Mouse (Mus musculus) macrophage (primary cell): ENCODE measurements around the gene Mfap2. TPM values are rescaled to one million over a fixed set of nuclear protein-coding genes. Genes with fewer than 3 reads are reported as not detected.

Experiments used
- H3K27ac ChIP-seq: fragments of 350-480 bp; formaldehyde crosslinking; 2 replicates; pipeline ENCODE4 v1.9.0; 2021
- H3K36me3 ChIP-seq: fragments of 350-480 bp; formaldehyde crosslinking; 2 replicates; pipeline ENCODE4 v1.9.0; 2021; ENCODE audit errors: inconsistent target
- H3K4me3 ChIP-seq: fragments of 350-480 bp; formaldehyde crosslinking; 2 replicates; pipeline ENCODE4 v1.9.0; 2021; ENCODE audit errors: inconsistent target
- H3K79me2 ChIP-seq: fragments of 350-480 bp; formaldehyde crosslinking; 2 replicates; pipeline ENCODE4 v1.9.0; 2021; ENCODE audit errors: inconsistent target
- whole genome bisulfite sequencing: methylation state at CpG from one replicate; pipeline ENCODE4 v1.1.7; 2026; ENCODE audit warnings: inconsistent platforms; ENCODE audit not compliant: missing documents; 5-methylcytosine and 5-hydroxymethylcytosine counted together
- polyA plus RNA-seq: library from polyadenylated mRNA; stranded (reverse); fragments of 250-400 nt; gene quantifications from 3 replicates; pipeline ENCODE4 v1.2.4, GENCODE M21; 2018; ENCODE audit warnings: inconsistent platforms

The Mfap2 gene
- polyA plus RNA-seq, 1 experiment from 2014 or later = not detected

- Histone ChIP-seq H3K36me3 (peaks cover 53% of the 10 kb centered on the region), H3K79me2 (no peaks in the 10 kb centered on the region; the same call in 1 of the 2 replicates), H3K27ac (no peak overlapping the region), H3K4me3 (no peak overlapping the region)
- 59% methylated on average over 14 of the region's 14 CpGs for WGBS
Measured at GRCm38 (mm10) chr4:140977886-140978692, 32.1 kb upstream of the Mfap2 start.

- H3K4me3 ChIP-seq = no peak overlapping the region
- H3K79me2 ChIP-seq = no peaks in the 10 kb centered on the region
- H3K27ac ChIP-seq = no peak overlapping the region
- peaks cover 35% of the 10 kb centered on the region for H3K36me3 ChIP-seq
- 95% methylated on average over 2 of the region's 2 CpGs for WGBS
Measured at GRCm38 (mm10) chr4:140981605-140982004, 28.6 kb upstream of the Mfap2 start.

- Histone ChIP-seq H3K4me3 (no peak overlapping the region), H3K27ac (peak overlapping the region; percentile 98), H3K36me3 (peaks cover 24% of the 10 kb centered on the region), H3K79me2 (peaks cover 10% of the 10 kb centered on the region)
- 25% methylated on average over 2 of the region's 4 CpGs for WGBS
Measured at GRCm38 (mm10) chr4:140982808-140983207, 27.4 kb upstream of the Mfap2 start.

- Histone ChIP-seq H3K79me2 (peaks cover 16% of the 10 kb centered on the region), H3K36me3 (peaks cover 18% of the 10 kb centered on the region), H3K4me3 (no peak overlapping the region), H3K27ac (peak overlapping the region; percentile 98)
- WGBS = 1% methylated on average over 9 of the region's 9 CpGs
Measured at GRCm38 (mm10) chr4:140983442-140983841, 26.8 kb upstream of the Mfap2 start.

- H3K27ac ChIP-seq = peak overlapping the region; percentile 98
- H3K4me3 ChIP-seq = no peak overlapping the region
- H3K79me2 ChIP-seq = peaks cover 24% of the 10 kb centered on the region
- H3K36me3 ChIP-seq = peaks cover 10% of the 10 kb centered on the region
- WGBS = 98% methylated on average over 6 of the region's 6 CpGs
Measured at GRCm38 (mm10) chr4:140984544-140984943, 25.7 kb upstream of the Mfap2 start.

GRCm38 (mm10) chr4:140986024-140986710, 24.1 kb upstream of the Mfap2 start:
- peaks cover 16% of the 10 kb centered on the region; the same call in 1 of the 2 replicates for H3K36me3 ChIP-seq
- H3K79me2 ChIP-seq = peaks cover 41% of the 10 kb centered on the region
- WGBS = 41% methylated on average over 15 of the region's 15 CpGs
- H3K27ac ChIP-seq = no peak overlapping the region
- H3K4me3 ChIP-seq = peak overlapping the region; percentile 10; the same call in 1 of the 2 replicates

GRCm38 (mm10) chr4:140986711-140987395, 23.4 kb upstream of the Mfap2 start, which contains the start of gene Atp13a2:
TSS of gene Atp13a2 (plus strand) at chr4:140986873.
- Histone ChIP-seq H3K36me3 (peaks cover 23% of the 10 kb centered on the region; the same call in 1 of the 2 replicates), H3K27ac (peak within 1 kb of the TSS; percentile 98), H3K4me3 (peak within 1 kb of the TSS; percentile 94), H3K79me2 (peaks cover 48% of the 10 kb centered on the region)
- under 1% methylated on average over 58 of the region's 58 CpGs for WGBS

DNA sequence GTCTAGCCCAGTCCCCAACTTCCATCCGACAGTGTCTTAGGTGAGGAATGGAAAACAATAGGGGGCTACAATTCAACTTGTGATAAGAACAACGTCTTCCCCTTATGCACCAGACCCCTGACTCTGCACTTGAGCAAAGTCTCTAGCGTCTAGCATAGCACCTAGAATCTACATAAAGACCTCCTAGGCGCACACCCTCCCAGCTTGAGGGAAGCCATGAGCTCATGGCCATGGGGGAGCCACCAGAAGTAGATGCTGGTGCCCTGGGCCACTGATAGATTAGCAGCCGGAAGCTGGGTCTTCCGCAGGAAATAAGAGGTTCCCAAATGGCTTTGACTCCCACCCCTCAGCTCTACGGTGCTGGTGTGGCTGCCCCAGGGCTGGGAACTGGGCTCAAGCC, 22.7 kb upstream of the Mfap2 start:
- Histone ChIP-seq H3K27ac (peak overlapping the region; percentile 98), H3K36me3 (peaks cover 29% of the 10 kb centered on the region), H3K79me2 (peaks cover 54% of the 10 kb centered on the region), H3K4me3 (peak overlapping the region; percentile 94)
- WGBS = 0% methylated on average over 6 of the region's 7 CpGs

GRCm38 (mm10) chr4:140988706-140989290, 21.4 kb upstream of the Mfap2 start:
- 0% methylated on average over 7 of the region's 7 CpGs for WGBS
- peak overlapping the region; percentile 94 for H3K4me3 ChIP-seq

DNA sequence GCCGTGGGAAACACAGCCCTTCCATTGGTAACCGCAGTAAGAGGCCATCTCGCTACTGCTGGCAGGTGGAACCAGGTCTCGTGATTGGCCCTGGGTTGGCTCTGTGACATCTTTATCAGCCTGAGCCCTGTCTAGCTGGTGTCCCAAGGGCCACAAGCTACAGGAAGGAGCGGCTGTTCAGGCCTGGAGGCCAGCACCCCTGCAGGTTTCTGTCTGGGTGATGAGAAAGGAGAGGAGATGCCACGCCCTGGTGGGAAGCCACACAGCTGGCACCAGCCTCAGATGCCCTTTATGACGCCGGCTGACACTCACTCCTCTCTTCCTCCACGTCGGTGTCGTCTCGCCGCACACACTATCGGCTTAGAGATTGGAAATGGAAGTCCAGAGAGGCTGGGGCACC, 20.8 kb upstream of the Mfap2 start:
- WGBS = 76% methylated on average over 14 of the region's 14 CpGs
- Histone ChIP-seq H3K36me3 (peaks cover 49% of the 10 kb centered on the region), H3K79me2 (peaks cover 74% of the 10 kb centered on the region), H3K27ac (peak overlapping the region; percentile 98), H3K4me3 (peak overlapping the region; percentile 94)

More at GRCm38 (mm10) chr4:140988706-140989290, 21.4 kb upstream of the Mfap2 start:
- Histone ChIP-seq H3K79me2 (peaks cover 67% of the 10 kb centered on the region), H3K27ac (peak overlapping the region; percentile 98), H3K36me3 (peaks cover 43% of the 10 kb centered on the region)

DNA sequence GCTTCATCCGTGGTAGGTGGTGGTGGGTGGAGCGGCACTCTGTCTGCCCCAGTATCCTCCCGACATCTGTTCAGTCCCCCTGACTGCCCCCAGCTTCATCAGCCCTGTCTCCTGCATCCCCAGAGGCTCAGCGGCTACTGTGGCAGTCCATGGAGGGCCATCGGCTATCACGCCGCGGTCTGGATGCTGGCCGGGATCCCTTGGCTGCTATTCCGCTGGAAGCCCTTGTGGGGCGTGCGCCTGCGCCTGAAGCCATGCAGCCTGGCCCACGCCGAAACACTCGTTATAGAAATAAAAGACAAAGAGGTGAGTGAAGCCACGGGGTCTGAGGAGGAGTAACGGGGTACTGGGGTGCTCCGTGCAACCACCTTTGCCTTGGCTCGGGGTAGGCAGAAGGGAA, 18.0 kb upstream of the Mfap2 start:
- no peak overlapping the region for H3K27ac ChIP-seq
- H3K79me2 ChIP-seq = peaks cover 95% of the 10 kb centered on the region
- peaks cover 75% of the 10 kb centered on the region for H3K36me3 ChIP-seq
- H3K4me3 ChIP-seq = no peak overlapping the region
- 95% methylated on average over 14 of the region's 20 CpGs for WGBS

DNA sequence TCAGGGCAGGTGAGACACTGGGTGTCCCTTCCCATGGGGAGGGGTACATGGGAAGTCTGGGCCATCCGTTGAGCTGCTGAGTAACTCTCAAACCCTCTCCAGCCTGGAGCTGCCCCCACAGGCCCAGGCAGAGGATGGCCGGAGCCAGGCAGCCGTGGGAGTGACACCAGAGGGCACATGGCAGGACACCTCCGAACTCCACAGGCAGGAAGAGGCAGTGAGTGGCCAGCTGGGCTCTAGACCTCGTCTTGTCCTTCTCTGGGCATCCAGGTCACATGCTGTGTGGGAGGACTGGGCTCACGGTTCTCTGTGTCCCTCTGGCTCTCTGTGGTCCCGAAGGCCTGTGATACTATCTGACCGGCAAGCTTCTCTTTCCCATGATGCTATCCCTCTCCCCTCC, 16.4 kb upstream of the Mfap2 start:
- peaks cover 89% of the 10 kb centered on the region for H3K36me3 ChIP-seq
- no peak overlapping the region for H3K4me3 ChIP-seq
- H3K27ac ChIP-seq = no peak overlapping the region
- 93% methylated on average over 8 of the region's 8 CpGs for WGBS
- peaks cover 90% of the 10 kb centered on the region for H3K79me2 ChIP-seq

GRCm38 (mm10) chr4:140995811-140996210, 14.4 kb upstream of the Mfap2 start:
- Histone ChIP-seq H3K36me3 (peaks cover 94% of the 10 kb centered on the region), H3K27ac (no peak overlapping the region), H3K79me2 (peaks cover 70% of the 10 kb centered on the region), H3K4me3 (no peak overlapping the region)
- 67% methylated on average over 8 of the region's 8 CpGs for WGBS

DNA sequence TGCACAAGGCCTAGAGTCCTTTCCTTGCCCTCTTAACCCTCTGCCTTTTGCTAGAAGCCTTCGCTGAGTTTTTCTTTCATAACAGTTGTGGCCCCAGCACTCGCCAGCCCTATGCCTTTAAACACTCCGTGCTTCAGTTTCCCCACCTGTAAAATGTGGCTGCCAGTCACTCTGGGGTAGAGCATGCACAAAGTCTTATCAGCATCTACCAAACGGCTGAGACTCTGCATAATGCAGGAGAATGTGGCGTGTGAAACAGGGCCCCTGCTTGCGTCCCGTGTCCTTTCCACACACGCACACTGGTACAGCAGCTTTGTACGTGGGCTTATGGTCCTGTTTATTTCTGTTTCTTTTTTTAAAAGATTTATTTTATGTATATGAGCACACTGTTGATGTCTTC, 13.4 kb upstream of the Mfap2 start:
- WGBS = 92% methylated on average over 9 of the region's 9 CpGs
- H3K36me3 ChIP-seq = peaks cover 96% of the 10 kb centered on the region
- no peak overlapping the region for H3K4me3 ChIP-seq
- H3K79me2 ChIP-seq = peaks cover 60% of the 10 kb centered on the region
- H3K27ac ChIP-seq = no peak overlapping the region
